Mouse (Mus musculus): ENCODE data around the gene Retreg3. TPM values are rescaled to one million over a fixed set of nuclear protein-coding genes. Genes with fewer than 3 reads are reported as not detected.

The Retreg3 gene
- polyA plus RNA-seq (2015; fragmentation: Nextera tagmentation; extraction: Ambion mirVana) = 11.8 and 12.3 TPM in 2 replicates

DNA sequence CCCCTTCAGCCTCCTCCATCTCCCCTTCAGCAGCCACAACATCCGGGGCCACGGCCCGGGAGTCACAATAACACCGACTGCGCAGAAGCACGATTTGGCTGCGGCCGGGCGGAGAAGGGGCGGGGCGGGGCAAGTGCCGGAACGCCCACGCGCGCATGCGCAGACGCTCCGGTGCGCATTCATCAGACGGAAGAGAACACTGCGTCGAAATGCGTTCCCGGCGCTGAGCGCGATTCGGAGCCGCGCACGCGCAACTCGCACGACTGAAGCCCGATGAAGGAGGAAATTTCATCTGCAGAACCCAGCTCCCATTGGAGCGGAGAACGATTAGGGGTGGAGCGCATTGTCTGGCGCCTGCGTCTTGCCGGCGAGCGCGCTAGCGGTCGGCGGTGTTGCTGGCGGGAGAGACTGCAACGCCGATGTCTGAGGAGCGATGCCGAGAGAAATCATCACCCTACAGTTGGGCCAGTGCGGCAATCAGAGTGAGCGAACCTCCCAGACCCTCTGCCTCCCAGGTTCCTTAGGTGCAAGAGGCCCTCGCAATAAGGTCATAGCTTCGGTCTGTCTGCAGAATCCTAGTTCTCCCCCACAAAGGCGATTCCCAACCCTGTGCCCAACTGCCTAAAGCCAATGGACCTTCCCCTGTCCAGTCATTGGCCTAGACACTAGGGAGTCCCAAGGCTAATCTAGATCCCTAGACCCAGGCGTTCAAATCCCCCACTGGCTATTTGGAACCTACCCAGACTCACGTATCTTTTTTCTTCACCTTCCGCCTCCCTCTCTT lies at the start of gene Retreg3, which contains the start of gene Tubg1:
Gene Retreg3 (minus strand): TSS at position 133 of the 784 bp plus-strand sequence.
Gene Tubg1 (plus strand): TSS at position 178 of the 784 bp plus-strand sequence.

GRCm38 (mm10) chr11:101155728-101156371 lies 36.2 kb upstream of the Retreg3 start, which contains the start of gene Tubg2:
Gene Tubg2, plus strand, starts transcription at chr11:101155907.

DNA sequence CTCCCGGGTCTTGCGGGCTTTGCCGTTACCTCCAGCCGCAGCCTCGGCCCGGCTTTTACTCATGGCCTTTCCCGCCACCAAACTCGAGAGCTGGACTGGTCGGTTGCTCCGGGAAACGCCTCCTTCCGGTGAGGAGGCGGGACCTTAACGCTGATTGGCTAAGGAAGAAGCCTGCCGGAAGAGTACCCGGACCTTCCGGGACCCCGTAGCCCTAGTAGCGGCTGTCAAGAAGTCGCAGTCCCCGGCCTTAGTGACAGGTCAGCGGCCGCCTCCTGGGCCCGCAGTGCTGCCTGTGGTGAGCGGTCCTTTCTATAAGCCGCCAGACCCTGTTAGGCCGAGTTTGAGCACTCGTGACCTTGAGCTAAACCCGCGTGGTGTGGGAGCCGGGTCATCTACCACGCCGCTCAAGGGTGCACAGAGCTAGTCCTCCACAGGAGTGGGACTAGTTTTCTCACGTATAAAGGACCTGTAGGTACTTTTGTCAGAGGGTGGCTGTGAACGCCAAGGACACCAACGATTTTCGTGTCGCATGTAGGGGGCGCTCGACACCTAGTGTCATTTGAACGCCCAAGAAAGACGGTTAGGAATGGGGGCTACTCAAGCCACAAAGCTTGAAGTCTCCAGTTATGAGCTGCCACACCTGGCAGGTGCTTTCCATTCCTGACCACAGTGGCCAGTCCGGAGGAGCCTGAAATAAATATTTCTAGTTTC lies 24.2 kb downstream of the Retreg3 start, which contains the start of gene Psmc3ip:
Gene Psmc3ip (minus strand): TSS at position 123 of the 711 bp plus-strand sequence.

GRCm38 (mm10) chr11:101086756-101087681 lies 32.7 kb downstream of the Retreg3 start, which contains the start of gene Mlx:
Gene Mlx, plus strand, starts transcription at chr11:101087277.

DNA sequence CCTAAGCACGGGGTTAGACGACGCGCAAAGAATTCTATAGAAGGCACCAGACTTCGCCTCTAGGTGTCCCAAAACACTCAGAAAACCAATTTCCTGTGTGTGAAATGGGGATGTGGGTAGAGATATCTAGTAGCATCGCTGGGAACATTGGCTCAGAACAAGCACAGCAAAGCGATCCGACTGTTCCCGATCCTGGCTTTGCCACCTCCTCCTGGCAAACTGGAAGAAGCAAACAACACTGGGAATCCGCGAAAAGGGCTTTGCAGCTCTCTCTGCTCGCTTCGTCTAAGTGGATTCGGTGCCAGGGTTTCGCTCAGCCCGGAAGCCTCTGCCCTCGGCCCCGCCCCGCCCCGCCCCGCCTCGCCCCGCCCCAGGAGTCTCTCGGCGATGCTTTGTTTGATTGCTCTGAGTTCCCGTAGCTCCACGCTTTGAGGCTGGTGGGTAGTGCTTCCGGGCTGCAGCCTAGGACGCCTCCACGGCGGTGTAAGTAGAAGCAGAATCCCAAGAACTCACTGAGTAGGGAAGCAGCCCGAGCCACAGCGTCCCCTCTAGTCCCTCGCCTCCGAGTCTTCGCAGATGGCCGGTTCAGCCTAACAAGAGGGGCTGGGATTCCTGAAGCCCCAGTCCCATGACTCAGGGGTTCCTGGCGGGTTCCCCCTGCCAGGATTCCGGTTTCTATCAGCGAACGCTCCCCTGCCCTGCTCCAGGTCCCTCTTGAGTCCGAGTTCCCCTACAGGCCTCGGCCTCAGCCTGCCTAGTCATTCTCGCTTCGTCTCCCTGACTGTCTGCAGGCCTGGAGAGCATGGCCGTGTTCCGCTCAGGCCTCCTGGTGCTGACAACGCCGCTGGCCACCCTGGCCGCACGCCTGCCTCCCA lies 37.2 kb downstream of the Retreg3 start, which contains the start of gene Coasy:
Gene Coasy (plus strand): TSS at position 358 of the 875 bp plus-strand sequence.

GRCm38 (mm10) chr11:101078121-101078520 lies 41.6 kb downstream of the Retreg3 start, which contains the start of gene Hsd17b1:
Gene Hsd17b1, plus strand, starts transcription at chr11:101078411.

DNA sequence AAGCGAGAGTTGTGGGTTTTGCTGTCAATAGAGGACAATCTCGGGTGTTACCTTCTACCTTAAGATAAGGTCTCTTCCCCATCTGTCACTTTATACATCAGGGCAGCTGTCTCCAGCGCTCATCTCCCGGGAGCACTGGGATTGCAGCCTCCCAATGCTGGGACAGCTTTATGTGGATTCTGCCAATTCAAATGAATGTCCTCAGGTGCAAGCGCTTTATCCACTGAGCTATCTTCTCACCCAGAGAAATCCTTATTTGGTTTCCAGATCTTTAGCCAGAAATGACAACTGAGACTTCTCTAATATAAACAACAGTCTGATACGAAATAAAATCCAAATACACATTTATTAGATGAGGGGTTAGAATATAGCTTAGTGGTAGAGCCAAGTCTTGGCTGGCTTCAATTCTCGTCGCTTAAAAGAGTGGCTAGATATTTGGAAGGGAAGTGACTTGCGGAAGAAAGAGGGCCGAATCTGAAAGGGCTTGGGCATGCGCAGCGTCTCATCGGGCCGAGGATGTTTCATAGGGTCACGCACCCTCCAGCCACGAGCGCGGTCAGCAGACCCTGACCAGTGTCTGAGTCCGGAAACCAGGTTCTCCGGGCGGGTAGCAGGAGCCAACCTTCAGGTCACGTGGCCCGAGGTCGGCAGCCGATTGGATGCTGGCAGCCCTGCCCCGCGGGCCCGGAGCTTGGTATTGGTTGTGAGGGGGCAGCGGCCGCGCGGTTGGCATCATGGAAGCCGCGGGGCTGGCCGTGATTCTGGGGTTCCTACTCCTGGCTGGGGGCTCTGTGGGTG lies 50.1 kb downstream of the Retreg3 start, which contains the start of gene Naglu:
Gene Naglu (plus strand): TSS at position 622 of the 798 bp plus-strand sequence.

Other genes with a start within 250 kb of the Retreg3 start
- gene Stat3, start 180.4 kb downstream of the Retreg3 start, polyA plus RNA-seq (2015; fragmentation: Nextera tagmentation; extraction: Ambion mirVana) = 34.4 and 39.7 TPM in 2 replicates
- 119 and 141 TPM in 2 replicates for gene Cavin1, start 149.0 kb downstream of the Retreg3 start, polyA plus RNA-seq (2015; fragmentation: Nextera tagmentation; extraction: Ambion mirVana)
- 47.9 and 54.7 TPM in 2 replicates for gene Atp6v0a1, start 110.4 kb downstream of the Retreg3 start, polyA plus RNA-seq (2015; fragmentation: Nextera tagmentation; extraction: Ambion mirVana)
- 7.7 and 10.1 TPM in 2 replicates for gene Naglu, start 49.9 kb downstream of the Retreg3 start, polyA plus RNA-seq (2015; fragmentation: Nextera tagmentation; extraction: Ambion mirVana)
- gene Hsd17b1, start 41.5 kb downstream of the Retreg3 start, polyA plus RNA-seq (2015; fragmentation: Nextera tagmentation; extraction: Ambion mirVana) = 0.38 and 0.65 TPM in 2 replicates
- 19.0 and 20.6 TPM in 2 replicates for gene Coasy, start 37.3 kb downstream of the Retreg3 start, polyA plus RNA-seq (2015; fragmentation: Nextera tagmentation; extraction: Ambion mirVana)
- 26.4 and 29.6 TPM in 2 replicates for gene Mlx, start 32.6 kb downstream of the Retreg3 start, polyA plus RNA-seq (2015; fragmentation: Nextera tagmentation; extraction: Ambion mirVana)
- gene Psmc3ip, start 24.5 kb downstream of the Retreg3 start, polyA plus RNA-seq (2015; fragmentation: Nextera tagmentation; extraction: Ambion mirVana) = 24.3 and 24.8 TPM in 2 replicates
- gene Tubg1, start within 50 bp of the Retreg3 start, polyA plus RNA-seq (2015; fragmentation: Nextera tagmentation; extraction: Ambion mirVana) = 33.1 and 39.4 TPM in 2 replicates
- gene Tubg2, start 36.0 kb upstream of the Retreg3 start, polyA plus RNA-seq (2015; fragmentation: Nextera tagmentation; extraction: Ambion mirVana) = 0.66 and 1.2 TPM in 2 replicates
- 0.18 and 0.65 TPM in 2 replicates for gene Cntnap1, start 50.6 kb upstream of the Retreg3 start, polyA plus RNA-seq (2015; fragmentation: Nextera tagmentation; extraction: Ambion mirVana)
- gene Plekhh3, start 51.5 kb upstream of the Retreg3 start, polyA plus RNA-seq (2015; fragmentation: Nextera tagmentation; extraction: Ambion mirVana) = 2.9 and 4.0 TPM in 2 replicates
- 0.15 and 0.16 TPM in 2 replicates for gene Ccr10, start 55.5 kb upstream of the Retreg3 start, polyA plus RNA-seq (2015; fragmentation: Nextera tagmentation; extraction: Ambion mirVana)
- 9.0 and 10.7 TPM in 2 replicates for gene Ezh1, start 106.6 kb upstream of the Retreg3 start, polyA plus RNA-seq (2015; fragmentation: Nextera tagmentation; extraction: Ambion mirVana)
- 77.1 and 98.8 TPM in 2 replicates for gene Ramp2, start 126.1 kb upstream of the Retreg3 start, polyA plus RNA-seq (2015; fragmentation: Nextera tagmentation; extraction: Ambion mirVana)
- gene Vps25, start 133.8 kb upstream of the Retreg3 start, polyA plus RNA-seq (2015; fragmentation: Nextera tagmentation; extraction: Ambion mirVana) = 92.3 and 92.9 TPM in 2 replicates
- gene Wnk4, start 140.7 kb upstream of the Retreg3 start, polyA plus RNA-seq (2015; fragmentation: Nextera tagmentation; extraction: Ambion mirVana) = 4.0 and 5.7 TPM in 2 replicates
- gene Cntd1, start 159.1 kb upstream of the Retreg3 start, polyA plus RNA-seq (2015; fragmentation: Nextera tagmentation; extraction: Ambion mirVana) = 0.61 and 0.88 TPM in 2 replicates
- 103 and 105 TPM in 2 replicates for gene Coa3, start 159.2 kb upstream of the Retreg3 start, polyA plus RNA-seq (2015; fragmentation: Nextera tagmentation; extraction: Ambion mirVana)
- gene Becn1, start 182.4 kb upstream of the Retreg3 start, polyA plus RNA-seq (2015; fragmentation: Nextera tagmentation; extraction: Ambion mirVana) = 104 and 112 TPM in 2 replicates
- gene Psme3, start 196.3 kb upstream of the Retreg3 start, polyA plus RNA-seq (2015; fragmentation: Nextera tagmentation; extraction: Ambion mirVana) = 134 and 137 TPM in 2 replicates
- gene Aoc2, start 205.2 kb upstream of the Retreg3 start, polyA plus RNA-seq (2015; fragmentation: Nextera tagmentation; extraction: Ambion mirVana) = 1.8 and 2.0 TPM in 2 replicates
- 0.78 and 0.86 TPM in 2 replicates for gene Aoc3, start 210.7 kb upstream of the Retreg3 start, polyA plus RNA-seq (2015; fragmentation: Nextera tagmentation; extraction: Ambion mirVana)
- gene G6pc, start 247.7 kb upstream of the Retreg3 start, polyA plus RNA-seq (2015; fragmentation: Nextera tagmentation; extraction: Ambion mirVana) = 0.06 TPM in 1 of 2 replicates, not detected in the other